Mouse (Mus musculus): ENCODE data around the gene Slc46a3. TPM values are rescaled to one million over a fixed set of nuclear protein-coding genes. Genes with fewer than 3 reads are reported as not detected.

The Slc46a3 gene
- polyA plus RNA-seq, 1 experiment from 2014 or later: 12.9 TPM

- no peak overlapping the region for H3K27ac ChIP-seq
- H3K9me3 ChIP-seq (replicated peaks): no peaks in the 10 kb centered on the region
- no peak for DNase-seq
- H3K4me1 ChIP-seq (replicated peaks): no peaks in the 10 kb centered on the region
- H3K9ac ChIP-seq: no peak overlapping the region
- H3K4me3 ChIP-seq (replicated peaks): no peak overlapping the region
- 16% methylated on average over 17 of the region's 17 CpGs for WGBS (ENCODE audit: insufficient replicate concordance)
- peaks cover 24% of the 10 kb centered on the region for H3K27me3 ChIP-seq
- no peak overlapping the region for H3K4me2 ChIP-seq
- no peaks in the 10 kb centered on the region for H3K36me3 ChIP-seq
- no peak for ATAC-seq (ENCODE audit: low read depth)
These were observed 59.6 kb downstream of the Slc46a3 start for GRCm38 (mm10) chr5:147834841-147835500.

- H3K36me3 ChIP-seq: no peaks in the 10 kb centered on the region
- H3K4me1 ChIP-seq (replicated peaks): no peaks in the 10 kb centered on the region
- WGBS (ENCODE audit: insufficient replicate concordance): 46% methylated on average over 14 of the region's 14 CpGs
- no peak overlapping the region for H3K4me3 ChIP-seq (replicated peaks)
- no peak overlapping the region for H3K4me2 ChIP-seq
- no peak overlapping the region for H3K27ac ChIP-seq
- H3K9ac ChIP-seq: no peak overlapping the region
- no peaks in the 10 kb centered on the region for H3K9me3 ChIP-seq (replicated peaks)
- ATAC-seq (ENCODE audit: low read depth) (no peak), DNase-seq (no peak)
- H3K27me3 ChIP-seq: peaks cover 24% of the 10 kb centered on the region
These were observed 61.8 kb downstream of the Slc46a3 start for GRCm38 (mm10) chr5:147832842-147833241.

- Histone ChIP-seq H3K9me3 (replicated peaks) (no peaks in the 10 kb centered on the region), H3K4me3 (replicated peaks) (no peak overlapping the region), H3K4me2 (no peak overlapping the region), H3K4me1 (replicated peaks) (no peaks in the 10 kb centered on the region), H3K36me3 (no peaks in the 10 kb centered on the region), H3K27ac (no peak overlapping the region), H3K9ac (no peak overlapping the region), H3K27me3 (0 out of 2 replicates have a peak, but pooled peaks cover 4% of the 10 kb centered on the region)
- no peak for ATAC-seq (ENCODE audit: low read depth)
- DNase-seq: no peak
- 75% methylated on average over 8 of the region's 8 CpGs for WGBS (ENCODE audit: insufficient replicate concordance)
These were observed 65.8 kb downstream of the Slc46a3 start for GRCm38 (mm10) chr5:147828846-147829245.

Other genes with a start within 250 kb of the Slc46a3 start
- 2.4 and 2.8 TPM in 2 replicates for gene Flt1, start 168.8 kb downstream of the Slc46a3 start, polyA plus RNA-seq (2015; fragmentation: Nextera tagmentation; extraction: Ambion mirVana)
- gene Pomp, start 34.4 kb downstream of the Slc46a3 start, polyA plus RNA-seq (2015; fragmentation: Nextera tagmentation; extraction: Ambion mirVana): 312 and 320 TPM in 2 replicates
- gene Mtus2, start 62.5 kb upstream of the Slc46a3 start, polyA plus RNA-seq (2015; fragmentation: Nextera tagmentation; extraction: Ambion mirVana): 0.77 and 1.2 TPM in 2 replicates